Mouse (Mus musculus) monocyte, adult 5-6 weeks (primary cell): ENCODE data around the gene Fam205a1. TPM values are rescaled to one million over a fixed set of nuclear protein-coding genes. Genes with fewer than 3 reads are reported as not detected.
"Not testable (repeated sequence)": the region's sequence is repeated elsewhere in the genome, so short reads cannot be mapped to it uniquely, and the experiment has no call there.

ENCODE experiments used
- ATAC-seq: fragments of 153-309, 156-312 bp; replicated peaks from 2 replicates; pipeline ENCODE4 v1.8.0; 2017; ENCODE audit warnings: mild to moderate bottlenecking; ENCODE audit not compliant: low TSS enrichment, insufficient number of reproducible peaks, severe bottlenecking, poor library complexity, low FRiP score
- total RNA-seq: library from RNA; stranded (forward); fragments of 200-1000, 200-491, 200-594 nt; gene quantifications from 3 replicates; pipeline ENCODE4 v1.2.3, GENCODE M21; 2017

Gene Fam205a1
- total RNA-seq, 1 experiment from 2014 or later, result not detected

DNA sequence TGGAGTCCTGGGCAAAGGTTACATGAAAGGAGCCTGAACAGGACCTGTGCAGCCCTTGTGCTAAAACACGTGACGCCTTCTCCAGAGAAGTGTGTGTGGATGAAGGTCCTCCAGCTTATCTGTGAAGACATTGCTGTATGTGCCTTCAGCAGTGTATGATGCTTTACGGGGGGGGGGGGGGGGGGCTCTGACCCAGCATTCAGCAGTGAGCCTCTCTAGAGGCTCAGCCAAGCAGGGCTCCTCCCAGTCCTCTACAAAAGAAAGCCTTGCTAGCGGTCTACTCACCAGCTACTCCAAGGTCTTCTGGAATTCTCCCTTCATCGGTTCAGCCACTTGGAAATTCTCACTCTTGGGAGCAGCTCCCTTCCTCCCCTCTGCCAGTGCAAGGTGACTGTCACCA, 9.8 kb upstream of the Fam205a1 start:
- not testable (repeated sequence) for ATAC-seq

DNA sequence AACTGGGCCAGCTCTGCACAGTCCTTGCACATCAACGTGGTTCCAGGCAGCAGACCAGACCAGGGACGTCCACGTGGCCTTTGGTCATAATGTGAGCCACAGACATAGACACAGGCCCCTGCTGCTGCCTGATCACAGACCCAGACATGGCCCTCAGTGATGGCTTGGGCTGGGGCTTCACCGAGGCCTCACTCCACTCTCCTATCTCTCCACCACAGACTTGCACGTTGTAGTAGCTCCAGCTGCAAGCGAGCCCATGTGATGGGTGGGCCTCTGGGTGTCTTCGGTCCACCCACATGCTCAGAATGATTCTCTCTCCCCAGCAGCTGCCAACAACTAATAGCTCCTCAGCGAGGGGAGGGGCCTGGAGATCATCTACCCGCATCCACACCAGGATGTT, 6.8 kb upstream of the Fam205a1 start:
- ATAC-seq, result not testable (repeated sequence)

GRCm38 (mm10) chr4:42856671-42857070, 3.0 kb upstream of the Fam205a1 start, which contains the start of gene Gm12394:
Gm12394 (minus strand) TSS chr4:42856771.
- ATAC-seq, result not testable (repeated sequence)

Other genes with a start within 250 kb of the Fam205a1 start
- not detected in 3 replicates for gene Gm10591, start 241.7 kb downstream of the Fam205a1 start, total RNA-seq
- gene Gm2564, start 224.2 kb downstream of the Fam205a1 start, total RNA-seq, result not detected in 3 replicates
- not detected in 3 replicates for gene Ccl27b, start 198.6 kb downstream of the Fam205a1 start, total RNA-seq
- not detected in 3 replicates for gene Il11ra2, start 192.0 kb downstream of the Fam205a1 start, total RNA-seq
- not detected in 3 replicates for gene 4930578G10Rik, start 118.3 kb downstream of the Fam205a1 start, total RNA-seq
- not detected in 3 replicates for gene Ccl19, start 97.3 kb downstream of the Fam205a1 start, total RNA-seq
- not detected in 3 replicates for gene Ccl21a, start 79.9 kb downstream of the Fam205a1 start, total RNA-seq
- gene Gm12394, start 2.9 kb upstream of the Fam205a1 start, total RNA-seq, result not detected in 3 replicates
- not detected in 3 replicates for gene Fam205c, start 20.3 kb upstream of the Fam205a1 start, total RNA-seq
- 0.10 TPM in 1 of 3 replicates, not detected in the others for gene Phf24, start 62.8 kb upstream of the Fam205a1 start, total RNA-seq
- 2.5 to 10.0 TPM (median 6.9 TPM) in 3 replicates for gene Dnajb5, start 95.9 kb upstream of the Fam205a1 start, total RNA-seq
- 1.4 TPM in 1 of 3 replicates, not detected in the others for gene 1700022I11Rik, start 115.7 kb upstream of the Fam205a1 start, total RNA-seq
- gene Vcp, start 146.6 kb upstream of the Fam205a1 start, total RNA-seq, result 146 to 168 TPM (median 150 TPM) in 3 replicates
- 5.3 to 25.3 TPM (median 11.4 TPM) in 3 replicates for gene Fancg, start 156.6 kb upstream of the Fam205a1 start, total RNA-seq
- gene Pigo, start 171.9 kb upstream of the Fam205a1 start, total RNA-seq, result 3.6 to 7.5 TPM (median 7.3 TPM) in 3 replicates
- gene Stoml2, start 177.8 kb upstream of the Fam205a1 start, total RNA-seq, result 60.2 to 116 TPM (median 66.7 TPM) in 3 replicates
- 35.6 to 52.9 TPM (median 38.9 TPM) in 3 replicates for gene Fam214b, start 192.3 kb upstream of the Fam205a1 start, total RNA-seq
- 0.78 to 3.3 TPM (median 1.7 TPM) in 3 replicates for gene Unc13b, start 205.1 kb upstream of the Fam205a1 start, total RNA-seq